Mouse (Mus musculus): ENCODE measurements around the gene Irf4.

Irf4 gene

GRCm38 (mm10) chr13:30762224-30762623 is 13.2 kb downstream of the Irf4 start:
- no peak for DNase-seq (ENCODE audit: low read depth, low spot score)

GRCm38 (mm10) chr13:30764014-30764740 is 15.2 kb downstream of the Irf4 start:
- DNase-seq (ENCODE audit: low read depth, low spot score), result no peak

DNA sequence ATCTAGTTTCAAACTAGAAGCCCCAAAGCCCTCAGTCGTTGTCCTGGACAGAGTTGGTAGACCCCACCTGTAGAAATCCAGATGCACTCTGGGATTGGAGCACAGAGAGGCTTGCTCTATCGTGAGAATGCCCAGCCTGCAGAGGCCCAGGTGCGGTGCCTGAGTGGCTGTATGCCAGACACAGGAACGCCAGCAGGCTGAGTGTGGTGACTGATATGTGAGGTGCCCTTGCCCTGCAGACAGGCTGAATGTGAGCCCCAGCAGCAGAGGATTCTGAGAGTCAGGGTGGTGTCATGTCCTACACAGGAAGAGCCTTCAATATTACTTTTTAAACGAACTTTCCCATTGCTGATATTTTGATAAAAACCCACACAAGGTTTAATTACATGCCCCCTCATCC is 16.9 kb downstream of the Irf4 start:
- DNase-seq (ENCODE audit: low read depth, low spot score), result no peak

DNA sequence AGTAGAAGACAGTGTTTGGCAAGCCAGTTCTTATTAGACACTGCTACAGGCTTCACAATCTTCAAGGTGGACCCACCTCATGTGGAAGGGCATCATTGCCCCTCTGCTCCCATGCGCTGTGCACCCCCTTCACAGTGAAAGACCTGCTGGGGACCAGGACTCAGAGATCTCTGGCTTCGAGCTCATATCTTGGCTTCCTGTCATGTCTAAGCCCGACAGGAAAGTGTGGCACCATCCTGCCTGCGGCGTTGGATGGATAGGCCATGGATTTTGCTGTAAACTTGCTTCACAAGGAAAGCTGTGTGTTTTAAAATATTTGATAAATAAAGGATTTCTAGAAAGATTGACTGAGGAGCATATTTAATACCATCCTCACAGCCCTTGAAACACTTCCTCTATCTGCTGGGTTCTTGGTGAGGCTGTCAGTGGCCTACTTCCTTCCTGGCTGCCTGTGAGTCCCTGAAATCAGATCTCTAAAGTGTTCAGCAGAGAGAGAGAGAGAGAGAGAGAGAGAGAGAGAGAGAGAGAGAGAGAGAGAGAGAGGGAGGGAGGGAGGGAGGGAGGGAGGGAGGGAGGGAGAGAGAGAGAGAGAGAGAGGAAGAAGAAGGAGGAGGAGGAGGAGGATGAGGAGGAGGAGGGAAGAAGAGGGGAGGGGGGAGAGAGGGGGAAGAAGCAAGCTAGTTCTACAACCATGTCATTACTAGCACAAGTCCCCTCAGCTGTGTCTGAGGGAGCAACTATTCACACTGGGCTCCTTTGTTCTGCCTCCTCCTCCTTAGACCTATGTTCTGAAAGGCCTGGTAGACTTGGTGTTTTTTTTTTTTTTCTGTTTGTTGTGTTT is 17.8 kb downstream of the Irf4 start:
- no peak for DNase-seq (ENCODE audit: low read depth, low spot score)

GRCm38 (mm10) chr13:30767477-30768127 is 18.6 kb downstream of the Irf4 start:
- DNase-seq (ENCODE audit: low read depth, low spot score), result no peak

GRCm38 (mm10) chr13:30776021-30776420 is 27.0 kb downstream of the Irf4 start:
- DNase-seq (ENCODE audit: low read depth, low spot score), result no peak

GRCm38 (mm10) chr13:30777678-30778179 is 28.7 kb downstream of the Irf4 start:
- DNase-seq (ENCODE audit: low read depth, low spot score), result no peak

GRCm38 (mm10) chr13:30781905-30782304 is 32.9 kb downstream of the Irf4 start:
- DNase-seq (ENCODE audit: low read depth, low spot score), result peak; percentile 86

- DNase-seq (ENCODE audit: low read depth, low spot score), result peak; percentile 81
Measured at GRCm38 (mm10) chr13:30782419-30782818, 33.4 kb downstream of the Irf4 start.

DNA sequence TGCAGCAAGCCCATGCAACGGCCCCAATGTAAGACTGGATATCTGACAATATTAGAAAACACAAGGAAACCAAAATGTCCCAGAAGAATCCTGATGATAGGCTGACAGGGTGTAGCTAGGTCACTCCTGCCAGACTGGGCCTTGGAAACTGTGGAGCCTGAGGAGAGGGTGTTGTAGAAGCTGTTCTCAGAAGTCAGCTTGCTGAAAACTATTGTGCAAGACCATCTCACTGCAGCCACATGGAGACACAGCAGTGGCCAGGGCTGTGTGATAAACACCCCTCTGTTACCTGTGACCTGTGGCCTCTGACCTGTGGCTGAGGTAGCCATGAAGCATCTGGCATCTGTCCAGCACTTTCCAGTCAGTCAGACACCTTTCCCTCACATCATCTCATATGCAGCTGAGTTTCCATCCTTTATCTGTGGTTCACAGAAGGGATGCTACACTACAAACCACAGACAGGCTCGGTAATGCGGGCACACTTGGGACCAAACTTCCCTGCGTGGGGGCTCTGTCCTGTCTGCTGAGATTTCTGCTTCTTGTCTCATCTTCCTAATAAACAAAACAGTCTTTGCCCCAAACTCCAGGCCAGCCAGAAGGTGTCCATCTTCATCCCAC is 36.5 kb downstream of the Irf4 start:
- no peak for DNase-seq (ENCODE audit: low read depth, low spot score)

- peak; percentile 47 for DNase-seq (ENCODE audit: low read depth, low spot score)
Measured at GRCm38 (mm10) chr13:30786235-30787035, 37.4 kb downstream of the Irf4 start.

- no peak for DNase-seq (ENCODE audit: low read depth, low spot score)
Measured at GRCm38 (mm10) chr13:30787036-30787320, 38.0 kb downstream of the Irf4 start.

GRCm38 (mm10) chr13:30787556-30787955 is 38.5 kb downstream of the Irf4 start:
- DNase-seq (ENCODE audit: low read depth, low spot score), result peak; percentile 38

- peak; percentile 71 for DNase-seq (ENCODE audit: low read depth, low spot score)
Measured at GRCm38 (mm10) chr13:30787960-30788359, 38.9 kb downstream of the Irf4 start.

DNA sequence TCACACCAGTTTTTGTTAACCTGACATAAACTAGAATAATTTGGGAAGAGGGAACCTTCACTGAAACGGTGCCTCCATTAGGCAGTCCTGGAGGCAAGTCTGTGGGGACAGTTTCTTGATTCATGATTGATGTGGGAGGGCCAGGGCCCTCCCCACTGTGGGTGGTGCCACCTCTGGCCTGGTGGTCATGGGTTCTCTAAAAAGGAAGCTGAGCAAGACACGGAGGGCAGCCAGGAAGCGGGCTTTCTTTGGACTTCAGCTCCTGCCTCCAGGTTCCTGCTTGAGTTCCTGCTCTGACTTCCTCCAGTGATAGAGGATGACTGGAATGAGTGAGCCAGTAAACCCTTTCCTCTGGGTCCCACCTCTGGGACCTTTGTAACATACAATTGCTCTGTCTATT is 39.4 kb downstream of the Irf4 start:
- no peak for DNase-seq (ENCODE audit: low read depth, low spot score)

- no peak for DNase-seq (ENCODE audit: low read depth, low spot score)
Measured at GRCm38 (mm10) chr13:30790016-30790415, 41.0 kb downstream of the Irf4 start.

- DNase-seq (ENCODE audit: low read depth, low spot score), result peak; percentile 39
Measured at GRCm38 (mm10) chr13:30792308-30792707, 43.3 kb downstream of the Irf4 start.

GRCm38 (mm10) chr13:30792741-30793140 is 43.7 kb downstream of the Irf4 start:
- DNase-seq (ENCODE audit: low read depth, low spot score), result peak; percentile 34

DNA sequence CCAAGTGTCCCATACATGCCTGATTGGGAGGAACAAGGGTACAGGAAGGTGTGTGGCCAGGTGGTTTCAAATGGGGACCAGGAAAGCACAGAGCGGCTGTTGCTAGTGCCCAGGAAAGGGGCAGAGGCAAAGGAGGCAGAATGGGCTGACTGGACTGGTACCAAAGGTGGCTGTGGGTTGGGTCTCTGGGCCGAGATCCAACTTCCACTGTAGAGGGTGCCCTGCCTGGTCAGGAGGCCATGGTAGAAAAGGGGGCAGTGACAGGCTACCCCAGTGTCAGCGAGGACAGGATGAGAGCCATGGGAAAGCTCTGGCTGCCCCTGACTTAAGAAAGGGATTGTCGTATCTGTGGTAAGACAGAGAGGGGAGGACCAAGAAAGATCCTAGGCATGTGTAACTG is 44.2 kb downstream of the Irf4 start:
- DNase-seq (ENCODE audit: low read depth, low spot score), result no peak

GRCm38 (mm10) chr13:30793616-30794015 is 44.6 kb downstream of the Irf4 start:
- peak; percentile 71 for DNase-seq (ENCODE audit: low read depth, low spot score)

- DNase-seq (ENCODE audit: low read depth, low spot score), result no peak
Measured at GRCm38 (mm10) chr13:30795960-30796359, 46.9 kb downstream of the Irf4 start.

All from 3T3-L1 (cell line).